Mouse (Mus musculus) lung, postnatal 36 days (tissue): ENCODE measurements around the gene Atxn10.
"Not testable (repeated sequence)": the region's sequence is repeated elsewhere in the genome, so short reads cannot be mapped to it uniquely, and the experiment has no call there.

Experiments
- DNase-seq: peaks from one replicate; pipeline ENCODE4 v3.0.0; 2022; ENCODE audit warnings: mixed read lengths

Gene Atxn10

GRCm38 (mm10) chr15:85335671-85336300 lies at the start of gene Atxn10:
Gene Atxn10, plus strand, starts transcription at chr15:85336245.
- DNase-seq = no peak

- DNase-seq = no peak
Observed at GRCm38 (mm10) chr15:85294632-85295031, 41.4 kb upstream of the Atxn10 start.

- DNase-seq = no peak
Observed at GRCm38 (mm10) chr15:85295544-85295943, 40.5 kb upstream of the Atxn10 start.

- DNase-seq = no peak
Observed at GRCm38 (mm10) chr15:85295977-85296376, 40.1 kb upstream of the Atxn10 start.

GRCm38 (mm10) chr15:85296538-85296937 lies 39.5 kb upstream of the Atxn10 start:
- DNase-seq = no peak

- DNase-seq = no peak
Observed at GRCm38 (mm10) chr15:85298167-85298781, 37.8 kb upstream of the Atxn10 start.

GRCm38 (mm10) chr15:85298946-85299345 lies 37.1 kb upstream of the Atxn10 start:
- no peak for DNase-seq

- DNase-seq = no peak
Observed at GRCm38 (mm10) chr15:85303241-85303640, 32.8 kb upstream of the Atxn10 start.

GRCm38 (mm10) chr15:85303976-85304375 lies 32.1 kb upstream of the Atxn10 start:
- DNase-seq = no peak

- no peak for DNase-seq
Observed at GRCm38 (mm10) chr15:85307061-85307660, 28.9 kb upstream of the Atxn10 start.

GRCm38 (mm10) chr15:85311058-85311657 lies 24.9 kb upstream of the Atxn10 start:
- DNase-seq = peak; percentile 57

- peak; percentile 90 for DNase-seq
Observed at GRCm38 (mm10) chr15:85315378-85316025, 20.5 kb upstream of the Atxn10 start.

GRCm38 (mm10) chr15:85316342-85317140 lies 19.5 kb upstream of the Atxn10 start:
- DNase-seq = peak; percentile 44

GRCm38 (mm10) chr15:85319924-85320668 lies 15.9 kb upstream of the Atxn10 start:
- no peak for DNase-seq

- DNase-seq = no peak
Observed at GRCm38 (mm10) chr15:85323214-85323613, 12.8 kb upstream of the Atxn10 start.

- DNase-seq = no peak
Observed at GRCm38 (mm10) chr15:85324426-85324825, 11.6 kb upstream of the Atxn10 start.

- DNase-seq = no peak
Observed at GRCm38 (mm10) chr15:85327808-85328207, 8.2 kb upstream of the Atxn10 start.

- DNase-seq = peak; percentile 49
Observed at GRCm38 (mm10) chr15:85328455-85328854, 7.6 kb upstream of the Atxn10 start.

- no peak for DNase-seq
Observed at GRCm38 (mm10) chr15:85329096-85329495, 6.9 kb upstream of the Atxn10 start.

GRCm38 (mm10) chr15:85330024-85330423 lies 6.0 kb upstream of the Atxn10 start:
- DNase-seq = no peak

GRCm38 (mm10) chr15:85333511-85333910 lies 2.5 kb upstream of the Atxn10 start:
- DNase-seq = not testable (repeated sequence)

- DNase-seq = no peak
Observed at GRCm38 (mm10) chr15:85334234-85334633, 1.8 kb upstream of the Atxn10 start.
